Mouse (Mus musculus) midbrain, embryonic 14.5 days (tissue): ENCODE measurements around the gene Flt3. TPM values are rescaled to one million over a fixed set of nuclear protein-coding genes. Genes with fewer than 3 reads are reported as not detected.

Source experiments
- ATAC-seq: fragments of 200-750 bp; cut with Nextera tagmentation; 2 replicates; pipeline ENCODE4 v1.8.0; 2017; ENCODE audit warnings: moderate number of reproducible peaks, moderate library complexity; ENCODE audit not compliant: low FRiP score, low TSS enrichment
- DNase-seq: peaks from one replicate; pipeline ENCODE4 v3.0.0-alpha.2; 2015
- H3K27ac ChIP-seq: fragments of 300-500 bp; sonication (generic); replicated peaks from 2 replicates; pipeline ENCODE4 v1.5.1; 2014; ENCODE audit warnings: mild to moderate bottlenecking, low read depth, low read length, moderate library complexity
- H3K27me3 ChIP-seq: fragments of 300-500 bp; sonication (generic); 2 replicates; pipeline ENCODE4 v1.6.1; 2014; ENCODE audit warnings: low read length, control low read depth, mixed read lengths; ENCODE audit not compliant: control insufficient read depth, insufficient read depth
- H3K36me3 ChIP-seq: fragments of 300-500 bp; sonication (generic); 2 replicates; pipeline ENCODE4 v1.6.1; 2014; ENCODE audit warnings: low read length, control low read depth; ENCODE audit not compliant: control insufficient read depth, insufficient read depth
- H3K4me1 ChIP-seq: fragments of 300-500 bp; sonication (generic); 2 replicates; pipeline ENCODE4 v1.6.1; 2014; ENCODE audit warnings: mild to moderate bottlenecking, antibody characterized with exemption, low read length, control low read depth; ENCODE audit not compliant: control insufficient read depth, insufficient read depth
- H3K4me2 ChIP-seq: fragments of 300-500 bp; sonication (generic); 2 replicates; pipeline ENCODE4 v1.6.1; 2014; ENCODE audit warnings: mild to moderate bottlenecking, low read length, moderate library complexity
- H3K4me3 ChIP-seq: fragments of 300-500 bp; sonication (generic); replicated peaks from 2 replicates; pipeline ENCODE4 v1.5.1; 2014; ENCODE audit warnings: low read depth, low read length
- H3K9ac ChIP-seq: fragments of 300-500 bp; sonication (generic); replicated peaks from 2 replicates; pipeline ENCODE4 v1.6.1; 2014; ENCODE audit warnings: mild to moderate bottlenecking, low read length, moderate library complexity
- H3K9me3 ChIP-seq: fragments of 300-500 bp; sonication (generic); 2 replicates; pipeline ENCODE4 v1.6.1; 2016; ENCODE audit warnings: low read length, control low read depth, mixed read lengths; ENCODE audit not compliant: control insufficient read depth
- WGBS: fragments of 180-500 bp; shearing (Covaris S2); extraction: QIAGEN DNeasy Blood & Tissue Kit; methylation state at CpG from one replicate; pipeline ENCODE4 v1.1.7; 2014; 5-methylcytosine and 5-hydroxymethylcytosine counted together
- polyA plus RNA-seq: library from polyadenylated mRNA; unstranded; fragments of >200 nt; fragmentation: Nextera tagmentation; extraction: Ambion mirVana; gene quantifications from 2 replicates; pipeline ENCODE4 v1.2.1, GENCODE M21; 2014

Flt3 gene
- polyA plus RNA-seq, 1 experiment from 2014 or later = 0.34 TPM

GRCm38 (mm10) chr5:147305856-147306637 lies 94.2 kb downstream of the Flt3 start:
- DNase-seq (no peak), ATAC-seq (no peak)
- WGBS = under 1% methylated on average over 58 of the region's 58 CpGs
- Histone ChIP-seq H3K9me3 (no peaks in the 10 kb centered on the region), H3K27me3 (peaks cover 99% of the 10 kb centered on the region), H3K27ac (no peak overlapping the region), H3K4me3 (no peak overlapping the region), H3K4me2 (no peak overlapping the region), H3K9ac (no peak overlapping the region), H3K36me3 (no peaks in the 10 kb centered on the region), H3K4me1 (0 out of 2 replicates have a peak, but pooled peaks cover 2% of the 10 kb centered on the region)

- Histone ChIP-seq H3K27me3 (peaks cover 99% of the 10 kb centered on the region), H3K9ac (no peak overlapping the region), H3K4me1 (0 out of 2 replicates have a peak, but pooled peaks cover 2% of the 10 kb centered on the region), H3K27ac (no peak overlapping the region), H3K4me3 (no peak overlapping the region), H3K4me2 (no peak overlapping the region), H3K9me3 (no peaks in the 10 kb centered on the region), H3K36me3 (no peaks in the 10 kb centered on the region)
- DNase-seq (no peak), ATAC-seq (no peak)
- WGBS = under 1% methylated on average over 16 of the region's 16 CpGs
Observed at GRCm38 (mm10) chr5:147305166-147305565, 95.1 kb downstream of the Flt3 start.

- H3K4me1 ChIP-seq = 0 out of 2 replicates have a peak, but pooled peaks cover 2% of the 10 kb centered on the region
Observed at GRCm38 (mm10) chr5:147304276-147305155, 95.8 kb downstream of the Flt3 start.

GRCm38 (mm10) chr5:147302746-147303400 lies 97.4 kb downstream of the Flt3 start:
- no peak for ATAC-seq
- Histone ChIP-seq H3K27me3 (peaks cover 99% of the 10 kb centered on the region), H3K4me3 (no peak overlapping the region), H3K27ac (no peak overlapping the region), H3K4me2 (no peak overlapping the region), H3K9me3 (no peaks in the 10 kb centered on the region), H3K4me1 (0 out of 2 replicates have a peak, but pooled peaks cover 2% of the 10 kb centered on the region), H3K9ac (no peak overlapping the region), H3K36me3 (no peaks in the 10 kb centered on the region)
- 5% methylated on average over 13 of the region's 13 CpGs for WGBS
- no peak for DNase-seq

More at GRCm38 (mm10) chr5:147304276-147305155, 95.8 kb downstream of the Flt3 start:
- Histone ChIP-seq H3K27ac (no peak overlapping the region), H3K36me3 (no peaks in the 10 kb centered on the region), H3K27me3 (peaks cover 99% of the 10 kb centered on the region), H3K9ac (no peak overlapping the region), H3K4me2 (no peak overlapping the region), H3K4me3 (no peak overlapping the region), H3K9me3 (no peaks in the 10 kb centered on the region)
- DNase-seq (no peak), ATAC-seq (no peak)
- WGBS = under 1% methylated on average over 53 of the region's 54 CpGs

GRCm38 (mm10) chr5:147302141-147302540 lies 98.1 kb downstream of the Flt3 start:
- ATAC-seq (no peak), DNase-seq (no peak)
- Histone ChIP-seq H3K4me1 (0 out of 2 replicates have a peak, but pooled peaks cover 2% of the 10 kb centered on the region), H3K4me2 (no peak overlapping the region), H3K4me3 (no peak overlapping the region), H3K36me3 (no peaks in the 10 kb centered on the region), H3K27ac (no peak overlapping the region), H3K9me3 (no peaks in the 10 kb centered on the region), H3K27me3 (peaks cover 99% of the 10 kb centered on the region), H3K9ac (no peak overlapping the region)
- 3% methylated on average over 8 of the region's 8 CpGs for WGBS

GRCm38 (mm10) chr5:147301781-147302070 lies 98.6 kb downstream of the Flt3 start:
- no peak for ATAC-seq
- Histone ChIP-seq H3K27ac (no peak overlapping the region), H3K27me3 (peaks cover 99% of the 10 kb centered on the region), H3K9ac (no peak overlapping the region), H3K4me2 (no peak overlapping the region), H3K4me3 (no peak overlapping the region), H3K36me3 (no peaks in the 10 kb centered on the region), H3K9me3 (no peaks in the 10 kb centered on the region), H3K4me1 (0 out of 2 replicates have a peak, but pooled peaks cover 2% of the 10 kb centered on the region)
- 0% methylated on average over 10 of the region's 10 CpGs for WGBS
- DNase-seq = no peak

GRCm38 (mm10) chr5:147300917-147301780 lies 99.1 kb downstream of the Flt3 start:
- Histone ChIP-seq H3K4me3 (no peak overlapping the region), H3K27ac (no peak overlapping the region), H3K4me1 (0 out of 2 replicates have a peak, but pooled peaks cover 2% of the 10 kb centered on the region), H3K4me2 (no peak overlapping the region), H3K9me3 (no peaks in the 10 kb centered on the region), H3K36me3 (no peaks in the 10 kb centered on the region), H3K9ac (no peak overlapping the region), H3K27me3 (peaks cover 97% of the 10 kb centered on the region)
- ATAC-seq (no peak), DNase-seq (no peak)
- WGBS = under 1% methylated on average over 21 of the region's 21 CpGs

DNA sequence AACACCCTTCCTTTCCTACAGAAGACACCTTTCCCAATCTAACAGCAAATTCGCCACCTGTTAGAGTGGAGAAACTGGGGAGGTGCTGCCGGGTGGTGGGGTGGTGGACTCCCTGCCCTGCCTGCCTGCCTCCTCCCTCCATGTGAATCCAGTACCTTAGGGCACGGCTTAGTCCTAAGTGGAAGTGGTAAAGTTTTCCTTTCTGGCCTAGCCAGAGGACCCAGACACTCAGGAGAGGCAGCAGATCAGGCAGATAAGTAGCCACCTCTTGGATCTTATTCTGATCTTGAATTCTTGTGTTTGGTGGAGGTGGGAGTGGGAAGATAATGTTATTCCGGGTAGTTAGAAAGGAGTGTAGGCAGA lies 100.3 kb downstream of the Flt3 start:
- no peak overlapping the region for H3K4me3 ChIP-seq
- ATAC-seq = no peak

More for the DNA sequence above, 100.3 kb downstream of the Flt3 start:
- 6% methylated on average over 4 of the region's 4 CpGs for WGBS
- Histone ChIP-seq H3K4me2 (no peak overlapping the region), H3K36me3 (no peaks in the 10 kb centered on the region), H3K9ac (no peak overlapping the region), H3K27me3 (peaks cover 94% of the 10 kb centered on the region), H3K4me1 (0 out of 2 replicates have a peak, but pooled peaks cover 1% of the 10 kb centered on the region), H3K9me3 (no peaks in the 10 kb centered on the region), H3K27ac (no peak overlapping the region)
- no peak for DNase-seq
